Mouse (Mus musculus) midbrain, embryonic 14.5 days (tissue): ENCODE results near the gene Nrip2. TPM values are rescaled to one million over a fixed set of nuclear protein-coding genes. Genes with fewer than 3 reads are reported as not detected.
A peak's percentile ranks its signal among the peaks of the same experiment; 100 is the strongest.

Source experiments
- ATAC-seq: fragments of 200-750 bp; cut with Nextera tagmentation; 2 replicates; pipeline ENCODE4 v1.8.0; 2017; ENCODE audit warnings: moderate number of reproducible peaks, moderate library complexity; ENCODE audit not compliant: low FRiP score, low TSS enrichment
- DNase-seq: peaks from one replicate; pipeline ENCODE4 v3.0.0-alpha.2; 2015
- H3K27ac ChIP-seq: fragments of 300-500 bp; sonication (generic); replicated peaks from 2 replicates; pipeline ENCODE4 v1.5.1; 2014; ENCODE audit warnings: mild to moderate bottlenecking, low read depth, low read length, moderate library complexity
- H3K27me3 ChIP-seq: fragments of 300-500 bp; sonication (generic); 2 replicates; pipeline ENCODE4 v1.6.1; 2014; ENCODE audit warnings: low read length, control low read depth, mixed read lengths; ENCODE audit not compliant: control insufficient read depth, insufficient read depth
- H3K36me3 ChIP-seq: fragments of 300-500 bp; sonication (generic); 2 replicates; pipeline ENCODE4 v1.6.1; 2014; ENCODE audit warnings: low read length, control low read depth; ENCODE audit not compliant: control insufficient read depth, insufficient read depth
- H3K4me1 ChIP-seq: fragments of 300-500 bp; sonication (generic); 2 replicates; pipeline ENCODE4 v1.6.1; 2014; ENCODE audit warnings: mild to moderate bottlenecking, antibody characterized with exemption, low read length, control low read depth; ENCODE audit not compliant: control insufficient read depth, insufficient read depth
- H3K4me2 ChIP-seq: fragments of 300-500 bp; sonication (generic); 2 replicates; pipeline ENCODE4 v1.6.1; 2014; ENCODE audit warnings: mild to moderate bottlenecking, low read length, moderate library complexity
- H3K4me3 ChIP-seq: fragments of 300-500 bp; sonication (generic); replicated peaks from 2 replicates; pipeline ENCODE4 v1.5.1; 2014; ENCODE audit warnings: low read depth, low read length
- H3K9ac ChIP-seq: fragments of 300-500 bp; sonication (generic); replicated peaks from 2 replicates; pipeline ENCODE4 v1.6.1; 2014; ENCODE audit warnings: mild to moderate bottlenecking, low read length, moderate library complexity
- H3K9me3 ChIP-seq: fragments of 300-500 bp; sonication (generic); 2 replicates; pipeline ENCODE4 v1.6.1; 2016; ENCODE audit warnings: low read length, control low read depth, mixed read lengths; ENCODE audit not compliant: control insufficient read depth
- WGBS: fragments of 180-500 bp; shearing (Covaris S2); extraction: QIAGEN DNeasy Blood & Tissue Kit; methylation state at CpG from one replicate; pipeline ENCODE4 v1.1.7; 2014; 5-methylcytosine and 5-hydroxymethylcytosine counted together
- polyA plus RNA-seq: library from polyadenylated mRNA; unstranded; fragments of >200 nt; fragmentation: Nextera tagmentation; extraction: Ambion mirVana; gene quantifications from 2 replicates; pipeline ENCODE4 v1.2.1, GENCODE M21; 2014

The Nrip2 gene
- polyA plus RNA-seq: 8.8 and 10.1 TPM in 2 replicates

- 72% methylated on average over 3 of the region's 3 CpGs for WGBS
- ATAC-seq (no peak), DNase-seq (no peak)
- peak within 1 kb of the TSS; percentile 24 for H3K4me3 ChIP-seq
- H3K27me3 ChIP-seq: no peaks in the 10 kb centered on the region
- peak within 1 kb of the TSS; percentile 47 for H3K4me2 ChIP-seq
- peak within 1 kb of the TSS; percentile 79 for H3K27ac ChIP-seq
- no peaks in the 10 kb centered on the region for H3K9me3 ChIP-seq
- peak within 1 kb of the TSS; percentile 42 for H3K9ac ChIP-seq
- no peaks in the 10 kb centered on the region for H3K36me3 ChIP-seq
- no peaks in the 10 kb centered on the region for H3K4me1 ChIP-seq
These were observed at the start of gene Nrip2 for GRCm38 (mm10) chr6:128398996-128399395. Nrip2 (plus strand) TSS chr6:128399296.

GRCm38 (mm10) chr6:128349711-128350110 is 49.4 kb upstream of the Nrip2 start:
- Histone ChIP-seq H3K4me2 (no peak overlapping the region), H3K27ac (no peak overlapping the region), H3K27me3 (no peaks in the 10 kb centered on the region), H3K4me3 (no peak overlapping the region), H3K9ac (no peak overlapping the region), H3K4me1 (peaks cover 9% of the 10 kb centered on the region), H3K9me3 (no peaks in the 10 kb centered on the region), H3K36me3 (peaks cover 8% of the 10 kb centered on the region; the same call in 1 of the 2 replicates)
- 42% methylated on average over 7 of the region's 7 CpGs for WGBS
- no peak for ATAC-seq
- DNase-seq: no peak

- H3K36me3 ChIP-seq: peaks cover 22% of the 10 kb centered on the region
- no peak overlapping the region for H3K27ac ChIP-seq
- H3K4me3 ChIP-seq: no peak overlapping the region
- peak overlapping the region; percentile 70 for H3K4me2 ChIP-seq
- H3K4me1 ChIP-seq: peaks cover 12% of the 10 kb centered on the region
- DNase-seq (peak; percentile 18), ATAC-seq (no peak)
- 30% methylated on average over 3 of the region's 3 CpGs for WGBS
- no peak overlapping the region for H3K9ac ChIP-seq
- H3K27me3 ChIP-seq: no peaks in the 10 kb centered on the region
- no peaks in the 10 kb centered on the region for H3K9me3 ChIP-seq
These were observed 45.0 kb upstream of the Nrip2 start for GRCm38 (mm10) chr6:128354140-128354539.

GRCm38 (mm10) chr6:128355201-128355681 is 43.9 kb upstream of the Nrip2 start:
- Histone ChIP-seq H3K9ac (peak overlapping the region; percentile 86), H3K4me2 (peak overlapping the region; percentile 70), H3K27ac (peak overlapping the region; percentile 85), H3K36me3 (peaks cover 22% of the 10 kb centered on the region), H3K4me1 (peaks cover 12% of the 10 kb centered on the region), H3K9me3 (no peaks in the 10 kb centered on the region), H3K4me3 (peak overlapping the region; percentile 76), H3K27me3 (no peaks in the 10 kb centered on the region)
- ATAC-seq: peak; percentile 65
- DNase-seq: peak; percentile 78
- WGBS: under 1% methylated on average over 28 of the region's 28 CpGs

GRCm38 (mm10) chr6:128355726-128356416 is 43.2 kb upstream of the Nrip2 start, which contains the start of gene Tulp3:
Tulp3 (minus strand) TSS chr6:128355851.
- H3K9me3 ChIP-seq: no peaks in the 10 kb centered on the region
- ATAC-seq (peak; percentile 99), DNase-seq (peak; percentile 98)
- H3K4me1 ChIP-seq: peaks cover 13% of the 10 kb centered on the region
- peak within 1 kb of the TSS; percentile 76 for H3K4me3 ChIP-seq
- no peaks in the 10 kb centered on the region for H3K27me3 ChIP-seq
- peaks cover 17% of the 10 kb centered on the region for H3K36me3 ChIP-seq
- WGBS: under 1% methylated on average over 41 of the region's 42 CpGs
- peak within 1 kb of the TSS; percentile 70 for H3K4me2 ChIP-seq
- peak within 1 kb of the TSS; percentile 86 for H3K9ac ChIP-seq
- peak within 1 kb of the TSS; percentile 85 for H3K27ac ChIP-seq

DNA sequence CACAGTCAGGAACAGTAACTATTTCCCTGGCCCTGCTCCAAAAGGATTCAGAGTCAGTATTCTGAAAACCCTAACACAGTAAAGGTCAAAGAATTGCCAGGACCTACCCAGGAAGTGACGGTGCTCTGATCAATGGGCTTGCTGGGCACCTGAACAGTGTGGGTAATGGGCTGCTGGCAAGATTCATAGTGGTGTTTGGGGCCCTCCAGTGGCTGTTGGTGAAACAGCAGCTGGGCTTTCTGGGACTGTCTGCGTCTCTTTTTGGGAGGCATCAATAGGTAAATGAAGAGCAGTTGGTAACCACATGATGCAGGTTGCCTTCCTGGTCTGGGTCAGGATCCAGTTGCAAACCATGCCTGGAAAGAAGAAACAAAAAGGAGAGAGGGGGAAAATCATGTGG is 40.1 kb upstream of the Nrip2 start:
- Histone ChIP-seq H3K4me1 (peaks cover 23% of the 10 kb centered on the region), H3K27ac (no peak overlapping the region), H3K27me3 (no peaks in the 10 kb centered on the region), H3K9ac (no peak overlapping the region), H3K4me3 (no peak overlapping the region), H3K4me2 (no peak overlapping the region), H3K9me3 (no peaks in the 10 kb centered on the region), H3K36me3 (peaks cover 15% of the 10 kb centered on the region)
- ATAC-seq (no peak), DNase-seq (peak; percentile 84)
- 9% methylated on average over 2 of the region's 2 CpGs for WGBS

DNA sequence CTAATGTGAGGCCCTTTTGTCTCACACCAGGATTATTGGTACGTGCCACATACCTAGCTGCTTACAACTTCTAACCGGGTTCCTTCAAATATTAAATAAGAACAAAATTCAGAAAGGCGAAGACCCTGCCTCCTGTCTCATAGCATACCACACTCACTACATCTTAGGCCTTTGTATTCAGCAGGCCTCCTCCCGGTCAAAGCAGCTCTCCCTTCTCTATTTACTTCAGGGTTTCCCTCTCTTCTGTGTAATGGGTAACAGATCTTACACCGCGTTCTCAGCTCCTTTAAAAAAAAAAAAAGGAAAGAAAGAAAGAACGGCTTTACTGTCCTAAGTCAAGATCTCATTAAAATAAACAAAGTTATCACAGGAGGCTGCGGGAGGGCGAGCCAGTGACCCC is 37.2 kb upstream of the Nrip2 start:
- Histone ChIP-seq H3K36me3 (peaks cover 15% of the 10 kb centered on the region), H3K27me3 (no peaks in the 10 kb centered on the region), H3K4me3 (peak overlapping the region; percentile 74), H3K4me1 (peaks cover 12% of the 10 kb centered on the region), H3K27ac (peak overlapping the region; percentile 89), H3K9me3 (no peaks in the 10 kb centered on the region), H3K9ac (peak overlapping the region; percentile 80), H3K4me2 (peak overlapping the region; percentile 99)
- DNase-seq (no peak), ATAC-seq (0 out of 2 replicates have a peak, but pooled peaks have one; percentile 7)
- 12% methylated on average over 9 of the region's 9 CpGs for WGBS

- H3K9me3 ChIP-seq: no peaks in the 10 kb centered on the region
- under 1% methylated on average over 64 of the region's 76 CpGs for WGBS
These were observed 36.6 kb upstream of the Nrip2 start, which contains the start of the genes Rhno1 and Foxm1 for GRCm38 (mm10) chr6:128362381-128363006. Rhno1 (minus strand) TSS chr6:128362911. Foxm1 (plus strand) TSS chr6:128362967.

More at GRCm38 (mm10) chr6:128362381-128363006, 36.6 kb upstream of the Nrip2 start, which contains the start of the genes Rhno1 and Foxm1:
- H3K4me2 ChIP-seq: peak within 1 kb of the TSS; percentile 99
- H3K36me3 ChIP-seq: peaks cover 12% of the 10 kb centered on the region
- peak within 1 kb of the TSS; percentile 74 for H3K4me3 ChIP-seq
- peak; percentile 90 for ATAC-seq
- H3K27ac ChIP-seq: peak within 1 kb of the TSS; percentile 89
- no peaks in the 10 kb centered on the region for H3K27me3 ChIP-seq
- peaks cover 12% of the 10 kb centered on the region for H3K4me1 ChIP-seq
- H3K9ac ChIP-seq: peak within 1 kb of the TSS; percentile 80
- DNase-seq: peak; percentile 94
